In the genomic region with DNA sequence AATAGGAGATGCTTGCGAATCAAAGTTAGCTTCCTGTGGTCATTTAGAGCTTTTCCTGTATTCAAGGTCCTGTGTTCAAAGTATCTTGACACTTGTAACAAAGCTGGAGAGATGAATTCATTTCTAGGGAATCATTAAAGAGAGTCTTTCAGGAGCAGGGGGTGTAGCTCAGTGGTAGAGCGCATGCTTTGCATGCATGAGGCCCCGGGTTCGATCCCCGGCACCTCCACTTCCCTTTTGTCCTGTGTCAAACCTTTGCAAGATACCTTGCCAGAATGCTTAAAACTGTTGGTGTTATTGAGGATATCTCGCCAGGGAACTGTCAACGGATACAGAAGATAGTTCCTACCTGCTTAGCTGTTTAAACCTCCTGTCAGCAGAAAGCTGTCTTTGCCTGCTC, we compare ENCODE assay signal across 12 mouse cellular contexts. TPM values are rescaled to one million over a fixed set of nuclear protein-coding genes. Genes with fewer than 3 reads are reported as not detected.
A peak's percentile ranks its signal among the peaks of the same experiment; 100 is the strongest.
DNase-seq lines count a peak whose midpoint lies in the region; ATAC-seq and TF ChIP-seq lines count a peak whose summit lies in the region.
"Had no signal": no experiment of that assay in that cellular context is flagged by ENCODE, and none has a peak within 500 bp of the region (broad histone marks: within the 10 kb centered on the region; RNA-seq: fewer than 3 reads in every experiment).

No protein-coding gene starts in this region.

- no peaks in the 10 kb centered on the region for H3K36me3 ChIP-seq in kidney, adult 2 months (ENCODE audit: control insufficient read depth, insufficient read depth, low read length)
- H3K36me3 ChIP-seq: embryonic facial prominence, embryonic 15.5 days had no signal

- H3K4me1 ChIP-seq in kidney, adult 2 months (ENCODE audit: control insufficient read depth, insufficient read depth, low read length), result 0 out of 2 replicates have a peak, but pooled peaks cover 6% of the 10 kb centered on the region

- no peak for TF ChIP-seq POLR2A in kidney, adult 2 months (IDR thresholded peaks at IDR 0.05; ENCODE audit: low read depth, low read length)

- H3K27me3 ChIP-seq in kidney, adult 2 months (replicated peaks; ENCODE audit: control insufficient read depth, insufficient read depth, low read length), result no peaks in the 10 kb centered on the region; the same call in 1 of the 2 replicates

- no peak overlapping the region for H3K4me3 ChIP-seq in kidney, adult 2 months (ENCODE audit: insufficient read depth, low read depth, low read length)
- H3K4me3 ChIP-seq: embryonic facial prominence, embryonic 15.5 days had no signal

- WGBS in kidney, adult 2 months, result 51% methylated on average over 7 of the region's 7 CpGs

- DNase-seq in cerebellum, postnatal 36 days, result peak; percentile 23 to 35
- DNase-seq in cerebellum, adult 9-10 months, result no peak
- peak; percentile 53 for DNase-seq in right cerebral cortex, adult 18-20 months
- DNase-seq in right cerebral cortex, postnatal 25 days, result no peak
- peak; percentile 29 for DNase-seq in retina, postnatal 1 day
- no peak for DNase-seq in kidney, adult 2 months
- DNase-seq in spleen, adult 12 weeks (ENCODE audit: low spot score), result no peak
- DNase-seq: kidney, postnatal 36 days had no signal

- no peak overlapping the region for H3K27ac ChIP-seq in kidney, adult 2 months (ENCODE audit: insufficient read depth, low read depth, low read length)
- H3K27ac ChIP-seq: embryonic facial prominence, embryonic 15.5 days had no signal

- peak; percentile 60; the same call in 1 of the 2 replicates for ATAC-seq in frontal cortex, adult (ENCODE audit: low TSS enrichment)
- ATAC-seq: midbrain, embryonic 16.5 days had no signal

- TF ChIP-seq CTCF in kidney, adult 2 months (conservative IDR thresholded peaks at IDR 0.05; ENCODE audit: insufficient read depth, insufficient read length, low read depth, low read length), result no peak

RNA-seq across cellular contexts. Expression of gene Gpx5, which starts 51.7 kb away (rescaled TPM):
- not detected in 2 replicates for polyA plus RNA-seq in kidney, adult 2 months (2012; rRNA removed)
- polyA plus RNA-seq: embryonic facial prominence, embryonic 15.5 days; midbrain, embryonic 16.5 days; stomach, embryonic 16.5 days had no signal

Comparison
In these comparisons a context has a peak if more than half of its experiments do, and no peak if none do; other contexts are left out.
1. DNase-seq: peak in cerebellum, postnatal 36 days (2 of 2), right cerebral cortex, adult 18-20 months (single experiment) and retina, postnatal 1 day (single experiment); none in cerebellum, adult 9-10 months (single experiment), right cerebral cortex, postnatal 25 days (single experiment), kidney, adult 2 months (single experiment) and spleen, adult 12 weeks (single experiment).